Mouse (Mus musculus): ENCODE data around the gene Kcnj2. TPM values are rescaled to one million over a fixed set of nuclear protein-coding genes. Genes with fewer than 3 reads are reported as not detected.

Gene Kcnj2
- polyA plus RNA-seq, 1 experiment = 8.1 TPM

DNA sequence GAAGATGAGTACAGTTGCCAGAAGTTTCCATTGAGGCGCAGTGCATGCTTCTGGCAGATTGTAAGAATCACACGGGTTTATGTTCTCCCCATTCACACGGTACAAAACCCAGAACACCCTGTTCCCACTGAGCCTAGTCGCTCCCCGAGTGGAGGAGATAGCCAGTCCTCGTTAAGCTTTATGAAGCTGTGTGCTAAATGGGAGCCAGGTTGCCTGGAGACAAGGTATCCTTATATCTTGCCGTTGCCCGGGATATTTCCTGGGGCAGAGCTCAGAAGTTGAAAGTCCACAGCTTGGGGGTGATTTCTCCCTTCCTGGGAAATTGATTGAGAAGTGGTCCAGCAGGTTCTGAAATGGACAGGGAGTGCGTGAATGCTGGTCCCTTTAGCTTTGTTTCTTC lies 42.2 kb downstream of the Kcnj2 start:
- TF ChIP-seq CTCF (IDR thresholded peaks at IDR 0.05; ENCODE audit: borderline replicate concordance, insufficient read depth, low read length) (no peak), POLR2A (IDR thresholded peaks at IDR 0.05; ENCODE audit: low read depth, low read length) (no peak)
- H3K4me1 ChIP-seq (ENCODE audit: control insufficient read depth, insufficient read depth, low read length) = no peaks in the 10 kb centered on the region
- H3K4me3 ChIP-seq (ENCODE audit: insufficient read depth, low read length) = no peak overlapping the region
- H3K27ac ChIP-seq (ENCODE audit: insufficient read depth, low read length) = no peak overlapping the region

DNA sequence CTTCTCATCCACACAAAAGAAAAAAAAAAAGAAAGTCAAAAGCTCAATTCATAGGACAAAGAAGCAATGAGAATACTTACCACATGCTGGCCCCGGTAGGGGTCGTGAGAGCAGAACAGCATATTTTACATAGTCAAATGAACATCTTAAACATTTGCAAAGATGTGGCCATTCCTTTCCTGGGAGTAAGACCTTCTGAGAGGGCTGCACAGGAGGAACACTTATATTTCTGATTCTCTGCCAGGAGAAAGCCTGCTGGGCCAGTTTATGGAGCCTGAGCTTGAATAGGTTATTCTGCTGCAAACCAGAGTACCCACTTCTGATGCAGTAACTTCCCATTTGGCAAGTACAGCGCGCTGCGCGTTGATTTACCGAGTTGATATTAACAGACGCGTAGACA lies 55.5 kb downstream of the Kcnj2 start:
- no peaks in the 10 kb centered on the region for H3K4me1 ChIP-seq (ENCODE audit: control insufficient read depth, insufficient read depth, low read length)
- TF ChIP-seq CTCF (IDR thresholded peaks at IDR 0.05; ENCODE audit: borderline replicate concordance, insufficient read depth, low read length) (no peak), POLR2A (IDR thresholded peaks at IDR 0.05; ENCODE audit: low read depth, low read length) (no peak)
- H3K27ac ChIP-seq (ENCODE audit: insufficient read depth, low read length) = no peak overlapping the region
- no peak overlapping the region for H3K4me3 ChIP-seq (ENCODE audit: insufficient read depth, low read length)

DNA sequence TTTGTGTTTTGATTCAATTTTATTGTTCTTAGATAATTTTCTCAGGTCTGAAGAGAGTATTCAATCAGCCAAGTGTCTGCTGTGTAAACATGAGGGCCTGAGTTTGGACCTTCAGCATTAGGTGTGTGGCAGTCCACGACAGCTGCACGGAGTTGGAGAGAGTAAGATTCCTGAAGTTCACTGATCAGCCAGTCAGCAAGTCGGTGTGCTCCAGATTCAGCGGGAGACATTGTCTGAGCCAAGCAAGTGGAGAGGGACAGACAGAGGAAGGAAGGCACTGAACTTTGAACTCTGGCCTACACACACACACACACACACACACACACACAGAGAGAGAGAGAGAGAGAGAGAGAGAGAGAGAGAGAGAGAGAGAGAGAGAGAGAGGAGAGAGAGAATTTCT lies 57.4 kb downstream of the Kcnj2 start:
- no peak overlapping the region for H3K27ac ChIP-seq (ENCODE audit: insufficient read depth, low read length)
- TF ChIP-seq CTCF (IDR thresholded peaks at IDR 0.05; ENCODE audit: borderline replicate concordance, insufficient read depth, low read length) (no peak), POLR2A (IDR thresholded peaks at IDR 0.05; ENCODE audit: low read depth, low read length) (no peak)
- H3K4me3 ChIP-seq (ENCODE audit: insufficient read depth, low read length) = no peak overlapping the region
- no peaks in the 10 kb centered on the region for H3K4me1 ChIP-seq (ENCODE audit: control insufficient read depth, insufficient read depth, low read length)

DNA sequence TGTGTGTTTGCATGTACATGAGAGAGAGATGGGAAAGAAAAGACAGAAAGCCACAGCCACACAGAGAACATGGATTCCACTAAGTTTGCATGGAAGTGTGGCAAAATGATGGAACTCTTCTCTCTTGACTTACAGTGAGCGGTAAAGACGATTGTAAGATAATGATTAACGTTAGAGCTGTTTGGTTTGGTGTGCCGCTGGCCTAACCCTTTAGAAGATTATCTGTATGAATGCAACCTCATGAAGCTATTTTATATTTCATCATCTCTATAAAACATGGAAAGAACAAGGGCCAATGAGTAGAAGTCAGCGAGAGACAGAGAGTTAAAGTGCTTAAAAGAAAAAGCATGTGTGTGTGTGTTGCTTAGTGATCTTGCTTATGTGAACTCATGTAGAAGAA lies 60.0 kb downstream of the Kcnj2 start:
- Histone ChIP-seq H3K4me1 (ENCODE audit: control insufficient read depth, insufficient read depth, low read length) (no peaks in the 10 kb centered on the region), H3K4me3 (ENCODE audit: insufficient read depth, low read length) (no peak overlapping the region), H3K27ac (ENCODE audit: insufficient read depth, low read length) (no peak overlapping the region)
- TF ChIP-seq POLR2A (IDR thresholded peaks at IDR 0.05; ENCODE audit: low read depth, low read length) (no peak), CTCF (IDR thresholded peaks at IDR 0.05; ENCODE audit: borderline replicate concordance, insufficient read depth, low read length) (no peak)

Other genes starting within 250 kb of the Kcnj2 start
- not detected in 2 replicates for gene Kcnj16, start 98.1 kb upstream of the Kcnj2 start, polyA plus RNA-seq (2011; ENCODE audit: insufficient read length, low read depth, missing spikeins)

Measured in embryonic fibroblast, embryonic 13.5 days (primary cell).